Mouse (Mus musculus): ENCODE measurements at regions not wholly inside any gene's neighbourhood (a gene's known extent, or its start where the extent isn't known, plus 50 kb on each side); places are given as distances from the start of the nearest gene placed in this dataset.

GRCm38 (mm10) chr3:153776738-153777137, 51.8 kb upstream of the St6galnac3 start:
- DNase-seq (ENCODE audit: low spot score in 2 of 2), result no peak

GRCm38 (mm10) chr3:153778386-153778785, 53.4 kb upstream of the St6galnac3 start:
- peak in 1 of 2 experiments; percentile 9 for DNase-seq (ENCODE audit: low spot score in 2 of 2)

DNA sequence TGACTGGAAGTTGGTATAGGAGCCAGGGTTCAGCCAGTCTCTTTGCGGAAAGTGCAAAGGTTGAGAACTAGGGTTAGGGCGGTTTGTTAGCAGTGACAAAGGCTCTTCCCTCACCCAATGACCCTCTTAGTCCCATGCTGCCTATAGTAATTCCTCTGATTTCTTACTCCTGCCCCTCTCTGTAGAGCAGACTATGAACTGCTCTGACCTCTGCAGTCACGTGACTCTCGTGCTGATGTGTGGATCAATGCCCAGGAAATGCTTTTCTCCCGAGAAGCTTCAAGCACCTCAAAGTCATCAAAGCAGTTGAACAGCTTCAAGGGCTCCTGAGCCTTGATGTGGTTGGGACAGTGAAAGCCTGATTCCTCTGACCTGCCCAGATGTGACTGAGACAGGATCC, 57.5 kb upstream of the St6galnac3 start:
- DNase-seq (ENCODE audit: low spot score in 2 of 2), result no peak

DNA sequence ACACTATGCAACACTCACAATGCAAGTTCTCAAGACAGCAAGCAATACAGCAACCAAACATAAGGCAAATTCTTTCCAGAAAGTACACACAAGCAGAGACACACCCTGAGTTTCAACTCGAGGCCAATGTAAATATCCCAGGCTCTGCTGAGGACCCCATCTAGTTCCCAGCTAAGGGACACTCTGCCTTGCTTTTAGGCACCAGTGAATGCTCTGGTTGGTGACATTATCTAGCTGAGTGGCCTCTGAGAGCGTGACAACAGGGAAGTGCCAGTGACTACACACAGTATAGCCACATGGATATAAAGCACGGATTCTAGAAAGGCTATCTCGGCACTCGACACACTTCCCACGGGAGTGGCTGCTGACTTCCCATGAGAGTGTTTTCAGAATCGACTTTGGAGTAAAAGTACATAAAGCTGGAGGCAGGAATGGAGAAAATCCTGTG, 58.3 kb upstream of the St6galnac3 start:
- DNase-seq (ENCODE audit: low spot score in 2 of 2), result no peak

DNA sequence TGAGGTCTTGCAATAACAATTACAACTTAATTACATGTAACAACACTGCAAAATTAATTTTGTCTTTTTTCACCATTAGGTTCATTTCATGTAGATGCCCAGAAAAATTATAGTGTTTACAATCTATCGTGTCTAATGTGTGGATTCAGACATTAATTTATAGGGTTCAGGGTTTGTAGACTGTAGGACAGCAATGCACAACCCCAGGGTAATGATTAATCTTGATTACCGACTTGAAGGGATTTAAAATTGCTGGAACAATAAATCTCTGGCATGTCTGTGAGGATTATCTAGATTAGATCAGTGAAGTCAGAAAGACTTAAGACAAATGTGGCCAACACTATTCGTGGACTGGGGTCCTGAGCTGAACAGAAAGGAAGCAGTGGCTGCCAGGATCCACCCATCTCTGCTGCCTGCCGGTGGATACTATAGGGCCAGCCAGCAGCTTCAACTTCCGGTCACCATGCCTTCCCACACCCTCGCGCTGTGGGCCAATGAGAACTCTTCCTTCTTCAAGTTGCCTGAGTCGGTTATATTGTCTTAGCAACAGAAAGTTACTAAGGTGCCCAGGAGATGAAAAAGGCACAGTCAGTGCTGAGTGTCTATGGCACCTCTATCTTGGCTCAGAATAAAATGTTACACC, 59.1 kb upstream of the St6galnac3 start:
- no peak for DNase-seq (ENCODE audit: low spot score in 2 of 2)

- no peak for DNase-seq (ENCODE audit: low spot score in 2 of 2)
Measured at GRCm38 (mm10) chr3:153790455-153790856, 53.6 kb upstream of the Asb17 start.

- DNase-seq (ENCODE audit: low spot score in 2 of 2), result no peak
Measured at GRCm38 (mm10) chr3:153790883-153791609, 53.0 kb upstream of the Asb17 start.

DNA sequence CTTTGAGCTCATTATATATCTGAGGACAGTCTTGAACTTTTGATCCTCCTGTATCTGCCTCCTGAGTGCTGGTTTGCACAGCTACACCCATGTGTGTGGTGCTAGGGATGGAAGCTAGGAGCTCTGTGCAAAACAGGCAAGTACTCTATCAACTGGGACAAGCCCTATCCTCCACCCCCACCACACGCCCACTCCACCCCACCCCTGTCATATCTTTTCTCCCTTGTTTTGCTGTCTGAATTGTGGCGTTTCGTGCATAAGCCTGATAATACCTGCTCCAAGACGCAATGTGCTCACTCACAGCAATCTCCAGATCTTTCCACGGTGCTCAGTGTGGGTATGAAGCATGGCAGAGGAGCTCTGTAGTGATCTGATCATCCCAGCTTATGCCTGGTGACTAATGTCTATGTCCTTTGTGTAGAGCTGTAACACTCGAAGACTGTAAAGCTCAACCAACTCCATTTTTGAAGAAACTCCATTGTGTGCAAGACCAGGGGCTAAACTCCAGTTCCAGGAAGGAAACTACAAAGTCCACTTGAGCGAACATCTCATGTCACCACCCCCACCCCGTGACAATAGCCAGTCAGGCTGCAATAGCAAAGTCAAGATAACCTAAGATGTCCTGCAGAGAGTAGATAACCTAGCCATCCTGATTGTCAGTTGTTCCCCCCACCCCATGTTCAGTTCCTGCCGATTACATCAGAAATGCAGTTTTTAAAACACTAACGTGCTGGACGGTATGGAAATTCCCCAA, 52.2 kb upstream of the Asb17 start:
- no peak for DNase-seq (ENCODE audit: low spot score in 2 of 2)

- DNase-seq (ENCODE audit: low spot score in 2 of 2), result no peak
Measured at GRCm38 (mm10) chr3:153792364-153792703, 51.7 kb upstream of the Asb17 start.

Measured in frontal cortex, postnatal 36 days (tissue).